Mouse (Mus musculus): ENCODE results near the gene Stx3.

DNA sequence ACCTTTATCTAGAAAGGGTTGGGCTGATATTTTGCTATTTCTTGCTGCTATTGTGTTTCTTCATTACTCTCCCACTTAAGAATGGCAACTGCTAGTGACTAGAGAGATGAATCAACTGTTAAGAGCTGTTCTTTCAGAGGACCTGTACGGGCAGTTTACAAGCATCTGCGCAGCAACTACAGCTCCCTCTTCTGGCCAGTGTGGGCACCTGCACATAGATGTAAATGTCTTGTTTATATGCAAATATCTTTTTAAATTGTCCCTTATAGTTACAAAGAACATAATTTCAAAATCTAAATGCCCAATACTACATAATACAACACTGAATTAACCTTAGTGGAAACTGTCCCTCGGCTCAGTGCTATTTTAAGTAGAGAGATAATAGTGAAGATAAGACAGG, 51.0 kb downstream of the Stx3 start:
- no peak for TF ChIP-seq MAFK (IDR thresholded peaks at IDR 0.05; ENCODE audit: insufficient read depth, low read depth, low read length)
- no peak for TF ChIP-seq CHD2 (IDR thresholded peaks at IDR 0.05; ENCODE audit: low read depth, low read length)
- TF ChIP-seq HCFC1 (IDR thresholded peaks at IDR 0.05; ENCODE audit: borderline replicate concordance, insufficient read depth, low read length) = no peak
- TF ChIP-seq ZC3H11A (IDR thresholded peaks at IDR 0.05; ENCODE audit: borderline replicate concordance, low read depth, low read length) = peak; percentile 71; the same call in 1 of the 2 replicates
